Mouse (Mus musculus) brain, adult 2 months (tissue): ENCODE results near the gene BC053393.
A peak's percentile ranks its signal among the peaks of the same experiment; 100 is the strongest.
"Not testable (repeated sequence)": the region's sequence is repeated elsewhere in the genome, so short reads cannot be mapped to it uniquely, and the experiment has no call there.

Experiments
- DNase-seq: peaks from one replicate; pipeline ENCODE4 v3.0.0; 2011; ENCODE audit warnings: low read depth, low spot score

Gene BC053393

DNA sequence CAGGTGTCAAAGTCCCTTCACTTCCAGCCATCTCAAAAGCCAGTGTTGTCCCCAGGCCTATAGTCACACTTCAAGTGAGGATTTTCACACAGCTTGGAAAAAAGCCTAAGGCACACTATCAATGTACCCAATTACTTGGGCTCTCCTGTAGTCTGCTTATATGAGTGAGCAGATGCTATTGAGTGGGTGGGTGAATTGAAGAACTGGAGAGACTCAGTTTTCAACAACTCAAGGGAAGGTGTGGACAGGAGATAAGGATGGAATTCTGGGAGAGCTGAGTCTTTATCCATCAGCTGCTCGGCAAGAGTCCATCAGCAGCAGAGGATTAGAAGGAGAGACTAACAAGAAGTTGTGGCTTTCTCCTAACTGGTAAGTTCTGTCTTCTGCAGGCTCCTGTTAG lies at the start of gene BC053393:
BC053393 (plus strand) TSS at position 210 of the 400 bp plus-strand sequence.
- peak; percentile 71 for DNase-seq

DNA sequence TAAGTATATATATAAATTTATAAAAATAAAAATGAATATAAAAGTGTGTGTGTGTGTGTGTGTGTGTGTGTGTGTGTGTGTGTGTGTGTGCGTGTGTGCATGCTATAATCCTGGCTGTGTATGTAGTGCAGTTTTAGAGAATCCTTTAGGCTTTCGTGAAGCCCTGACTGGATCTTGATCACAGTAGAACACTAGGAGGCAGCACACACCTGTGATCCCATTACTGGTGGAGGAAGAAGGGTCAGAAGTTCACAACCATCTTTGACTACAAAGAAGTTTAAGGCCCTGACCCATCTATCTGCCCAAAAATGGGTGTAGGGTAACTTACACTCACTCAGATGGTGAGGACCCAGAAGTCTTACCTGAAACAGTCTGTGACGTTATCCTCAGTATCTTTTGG lies 48.6 kb upstream of the BC053393 start:
- no peak for DNase-seq

DNA sequence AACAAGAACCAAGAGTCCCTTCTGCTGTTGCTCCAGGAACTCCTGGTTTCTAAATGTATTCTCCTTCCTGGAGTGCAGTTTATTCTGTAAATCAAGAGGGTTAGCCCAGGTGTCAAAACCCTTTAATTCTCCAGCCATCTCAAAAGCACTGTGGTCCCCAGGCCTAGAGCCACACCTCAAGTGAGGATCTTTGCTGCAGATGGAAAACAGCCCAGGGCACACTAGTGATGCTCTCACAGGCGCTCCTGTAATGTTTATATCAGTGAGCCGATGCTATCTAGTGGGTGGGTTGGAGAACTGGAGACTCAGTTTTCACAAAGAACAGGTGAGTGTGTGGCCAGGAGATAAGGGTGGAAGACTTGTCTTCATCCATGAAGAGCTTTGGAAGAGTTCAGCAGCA lies 47.4 kb upstream of the BC053393 start, which contains the start of gene Gm12169:
Gm12169 (plus strand) TSS at position 301 of the 400 bp plus-strand sequence.
- no peak for DNase-seq

DNA sequence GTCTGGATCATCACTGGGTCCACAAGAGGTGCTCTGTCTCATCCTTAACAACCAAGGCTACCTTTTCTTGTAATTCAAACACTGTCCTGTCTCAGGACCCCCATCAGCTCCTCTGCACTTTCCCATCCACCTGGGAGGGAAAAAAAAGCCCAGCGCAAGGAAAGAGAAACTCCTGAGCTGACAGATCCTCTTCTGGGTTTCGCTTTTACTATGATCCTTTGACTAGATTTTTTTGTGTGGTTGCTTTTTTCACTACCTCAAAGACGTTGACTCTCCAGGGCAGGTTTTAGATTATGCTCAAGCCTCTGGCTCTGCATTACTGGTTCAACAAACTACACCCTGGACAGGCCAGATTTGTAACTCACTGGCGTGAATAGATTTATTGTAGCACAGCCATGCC lies 41.2 kb upstream of the BC053393 start:
- no peak for DNase-seq

DNA sequence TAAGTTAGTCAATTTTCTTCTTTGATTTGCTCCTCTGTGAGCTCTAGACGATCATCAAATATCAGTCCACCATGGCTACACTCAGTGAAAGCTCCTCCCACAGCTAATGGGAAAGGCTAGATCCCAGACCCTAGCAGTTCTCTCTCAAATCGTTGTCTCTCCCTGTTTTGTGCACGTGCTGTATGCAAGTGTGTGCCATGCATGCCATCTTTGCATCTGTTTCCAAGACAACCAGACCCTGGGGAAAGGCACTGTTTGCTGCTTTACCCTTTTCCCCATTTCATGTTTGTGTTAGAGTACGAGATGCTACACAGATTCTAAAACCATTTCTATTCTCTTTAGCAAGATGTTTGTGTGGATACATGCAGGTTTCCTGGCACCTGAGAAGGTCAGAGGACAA lies 34.4 kb upstream of the BC053393 start:
- no peak for DNase-seq

DNA sequence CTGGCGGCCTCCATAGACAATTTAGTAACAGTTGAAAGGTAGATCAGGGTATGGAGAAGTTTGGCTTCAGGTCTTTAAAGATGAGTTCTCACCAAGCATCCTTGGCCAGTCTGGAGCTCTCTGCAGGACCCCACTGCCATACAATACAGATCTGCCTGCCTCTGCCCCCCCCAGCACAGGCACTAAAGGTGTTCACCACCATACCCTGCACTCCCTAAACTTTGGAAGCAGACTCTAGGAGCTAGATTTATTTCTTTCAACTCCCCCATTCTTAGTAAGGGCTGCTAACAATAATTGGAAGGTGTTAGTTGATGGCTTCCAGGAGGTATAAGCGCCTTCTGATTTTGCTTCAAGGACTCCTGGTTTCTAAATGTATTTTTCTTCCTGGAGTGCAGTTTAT lies 27.8 kb upstream of the BC053393 start:
- no peak for DNase-seq

DNA sequence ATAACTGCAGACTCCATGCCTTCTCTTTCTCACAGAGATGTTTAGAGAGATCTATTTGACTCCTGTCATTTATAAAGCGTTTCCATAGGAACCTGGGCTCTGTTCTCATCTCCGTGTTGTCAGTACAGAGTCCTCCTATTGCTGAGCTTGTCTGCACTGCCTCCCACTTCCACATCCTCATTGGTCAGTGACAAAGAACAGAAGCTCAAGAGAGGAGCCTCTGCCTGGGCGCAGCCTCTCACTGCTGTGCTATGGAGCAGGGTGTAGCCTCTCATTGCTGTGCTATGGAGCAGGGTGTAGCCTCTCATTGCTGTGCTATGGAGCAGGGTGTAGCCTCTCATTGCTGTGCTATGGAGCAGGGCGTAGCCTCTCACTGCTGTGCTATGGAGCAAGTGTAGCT lies 21.6 kb upstream of the BC053393 start:
- DNase-seq, result no peak

DNA sequence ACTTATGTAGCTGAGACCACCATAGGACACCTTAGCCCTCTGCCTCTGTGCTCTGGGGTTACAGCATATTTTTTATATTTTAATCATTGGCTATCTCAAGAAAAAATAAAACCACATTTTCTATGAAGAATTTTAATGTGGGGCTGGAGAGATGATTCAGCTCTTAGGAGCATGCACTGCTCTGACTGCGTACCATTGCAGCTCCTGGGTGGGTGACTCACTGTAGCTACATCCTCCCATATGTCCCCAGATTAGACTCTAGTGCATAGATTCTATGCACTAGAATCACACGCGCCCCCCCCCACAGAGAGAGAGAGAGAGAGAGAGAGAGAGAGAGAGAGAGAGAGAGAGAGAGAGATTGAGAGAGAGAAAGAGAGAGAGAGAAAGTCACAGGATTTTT lies 18.6 kb upstream of the BC053393 start:
- DNase-seq, result peak; percentile 76

DNA sequence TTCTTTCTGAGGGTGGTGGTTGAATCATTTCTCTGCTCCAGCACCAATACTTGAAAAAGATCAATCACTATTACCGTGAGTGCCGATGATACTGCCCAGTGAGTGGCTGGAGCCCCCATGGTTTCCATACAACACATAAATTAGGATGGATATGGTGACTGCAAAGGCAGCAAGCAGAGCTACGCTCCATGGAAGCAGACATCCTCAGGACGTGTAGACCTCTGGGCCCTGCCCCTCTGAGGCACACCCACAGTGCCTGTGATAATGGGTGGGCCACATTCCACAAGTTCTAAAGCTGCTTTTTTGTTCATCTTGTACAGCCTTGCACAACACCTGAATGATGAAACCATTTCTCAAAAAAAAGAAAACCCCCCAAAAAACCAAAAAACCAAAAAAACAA lies 10.2 kb upstream of the BC053393 start:
- no peak for DNase-seq

DNA sequence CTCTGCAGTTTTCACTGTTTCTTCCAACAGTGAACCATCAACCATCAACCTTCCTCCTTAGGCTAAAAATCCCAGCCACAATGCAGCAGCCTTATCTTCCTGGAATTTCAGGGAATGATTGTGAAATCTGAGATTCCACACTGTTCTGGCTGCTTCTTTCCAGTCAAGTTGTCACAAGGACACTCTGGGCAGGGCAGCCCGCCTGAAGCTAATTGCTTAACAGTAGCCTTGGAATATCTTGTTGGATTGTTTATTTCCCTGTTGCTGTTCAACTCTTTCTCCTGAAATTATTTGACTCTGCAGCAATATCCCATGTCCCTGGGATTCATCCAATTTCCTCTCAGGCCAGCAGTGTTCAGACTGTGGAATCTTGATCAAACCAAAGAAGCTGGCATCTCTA lies 6.7 kb upstream of the BC053393 start:
- DNase-seq, result no peak

DNA sequence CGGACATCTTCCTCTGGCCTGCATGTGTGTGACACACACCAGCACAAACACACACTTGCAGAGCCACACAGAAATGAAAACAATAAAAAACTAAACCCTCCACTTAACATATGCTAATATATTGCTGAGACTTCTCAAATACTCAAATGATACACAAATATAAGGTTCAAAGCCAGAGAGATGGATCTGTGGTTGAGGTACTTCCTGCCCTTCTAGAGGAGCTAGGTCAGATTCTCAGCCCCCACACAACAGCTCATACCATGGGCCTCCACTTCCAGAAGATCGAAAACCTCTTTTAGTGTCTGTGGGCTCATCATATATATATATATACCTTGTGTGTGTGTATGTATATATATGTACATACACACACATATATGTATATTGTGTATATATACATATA lies 5.4 kb upstream of the BC053393 start:
- DNase-seq, result no peak

DNA sequence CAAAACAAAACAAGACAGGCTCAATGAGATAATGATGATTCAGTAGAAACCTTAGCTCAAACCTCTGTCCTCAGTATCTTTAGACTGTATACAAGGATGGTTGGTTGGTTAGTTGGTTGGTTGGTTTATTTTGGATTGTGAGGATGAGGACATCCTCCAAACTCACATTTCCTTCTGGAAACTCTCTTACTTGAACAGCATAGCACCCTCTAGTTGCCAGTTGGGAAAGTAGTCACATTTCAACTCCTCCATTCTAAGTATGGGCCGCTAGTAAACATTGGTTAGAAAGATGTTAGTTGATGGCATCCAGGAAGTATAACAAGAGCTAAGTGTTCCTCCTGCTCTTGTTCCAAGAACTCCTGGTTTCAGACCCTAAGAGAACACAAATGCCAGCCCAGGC lies 2.2 kb upstream of the BC053393 start:
- peak; percentile 20 for DNase-seq

DNA sequence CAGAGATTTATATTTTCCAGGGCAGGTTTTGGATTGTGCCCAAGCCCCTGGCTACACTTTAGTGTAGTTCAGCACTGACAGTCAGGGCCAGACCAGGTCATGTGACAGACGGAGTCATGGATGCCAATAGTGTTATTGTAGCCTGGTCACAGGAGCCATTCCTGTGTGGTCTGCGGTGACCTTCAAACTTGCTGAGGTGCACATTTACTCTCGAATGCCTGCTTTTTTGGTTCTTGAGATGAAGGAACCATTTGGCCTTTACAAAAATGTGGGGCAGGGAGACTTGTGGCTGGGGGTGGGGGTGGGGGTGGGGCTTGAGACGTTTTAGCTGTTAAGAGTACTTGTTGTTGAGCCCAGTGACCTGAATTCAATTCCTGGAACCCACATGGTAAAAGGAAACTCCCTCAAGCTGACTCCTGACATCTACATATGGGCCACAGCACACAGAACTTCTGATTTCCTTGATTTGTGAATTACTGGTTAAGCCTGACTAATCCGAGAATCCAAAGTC lies 7.5 kb downstream of the BC053393 start:
- no peak for DNase-seq

DNA sequence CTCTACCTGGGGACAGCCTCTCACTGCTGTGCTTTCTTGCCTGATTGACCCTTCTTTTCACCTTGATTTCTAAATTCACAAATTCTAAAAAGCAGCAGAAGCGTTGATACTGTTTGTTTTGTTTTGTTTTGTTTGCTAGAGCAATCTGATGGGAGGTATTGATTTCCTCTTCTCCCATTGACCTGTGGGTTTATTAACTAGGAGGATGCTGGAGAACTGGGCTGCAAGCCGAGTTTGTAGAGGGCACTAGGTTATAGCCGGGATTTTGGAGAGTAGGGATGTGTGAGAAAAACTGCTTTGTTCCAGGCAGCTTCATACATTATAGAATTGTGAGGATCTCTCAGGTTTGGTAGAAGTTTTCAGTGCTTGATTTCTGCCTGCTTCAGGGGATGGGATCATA lies 9.1 kb downstream of the BC053393 start:
- no peak for DNase-seq

DNA sequence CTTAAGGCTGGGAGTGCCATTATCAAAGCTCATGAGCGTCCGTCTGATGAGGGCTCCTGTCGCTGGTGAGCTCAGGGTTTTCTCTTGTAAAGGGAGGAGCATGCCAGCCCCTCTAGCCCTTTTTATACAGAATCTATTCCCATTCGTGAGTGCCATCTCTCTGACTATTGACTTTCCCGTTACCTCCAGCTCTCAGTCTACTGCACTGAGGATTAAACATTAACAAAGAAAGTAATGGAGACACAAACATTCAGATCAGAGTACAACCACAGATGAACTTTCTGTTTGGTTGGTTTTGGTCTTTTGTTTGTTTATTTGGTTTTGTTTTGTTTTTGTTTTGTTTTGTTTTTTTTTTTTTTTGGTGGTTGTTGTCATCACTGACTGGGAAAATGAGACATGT lies 11.4 kb downstream of the BC053393 start:
- DNase-seq, result no peak

DNA sequence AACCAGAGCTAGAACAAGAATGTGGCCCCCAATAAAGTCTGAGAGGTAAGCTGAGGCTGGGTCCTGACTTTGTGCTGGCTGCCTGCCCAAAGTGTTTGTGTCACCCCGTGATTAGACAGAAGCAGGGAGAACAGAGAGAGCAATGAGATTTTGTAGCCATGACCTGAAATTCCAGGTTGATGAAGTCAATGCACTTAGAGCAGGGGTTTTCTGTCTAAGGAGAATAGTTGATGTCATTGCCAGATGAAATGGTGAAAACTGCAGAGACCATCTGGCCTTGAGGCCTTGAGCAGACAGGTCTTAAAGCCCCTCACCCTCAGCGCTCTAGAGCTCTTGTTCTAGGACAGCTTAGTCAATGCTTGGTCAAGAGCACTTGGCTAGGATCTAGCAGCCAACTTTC lies 21.1 kb downstream of the BC053393 start:
- DNase-seq, result no peak

DNA sequence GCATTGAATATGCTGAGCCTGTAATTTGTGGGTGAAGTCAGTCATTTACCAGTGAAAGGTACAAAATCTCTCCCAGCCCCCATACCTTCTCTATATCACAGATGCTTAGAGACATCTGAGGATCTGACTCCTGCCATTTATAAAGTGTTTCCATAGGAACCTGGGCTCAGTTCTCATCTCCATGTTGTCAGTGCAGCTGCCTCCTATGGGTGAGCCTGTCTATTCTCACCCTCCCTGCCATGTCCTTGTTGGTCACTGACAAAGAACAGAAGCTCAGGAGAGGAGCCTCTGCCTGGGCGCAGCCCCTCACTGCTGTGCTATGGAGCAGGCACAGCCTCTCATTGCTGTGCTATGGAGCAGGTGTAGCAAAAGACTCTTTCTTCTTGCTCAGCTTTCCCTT lies 48.6 kb downstream of the BC053393 start:
- no peak for DNase-seq

DNA sequence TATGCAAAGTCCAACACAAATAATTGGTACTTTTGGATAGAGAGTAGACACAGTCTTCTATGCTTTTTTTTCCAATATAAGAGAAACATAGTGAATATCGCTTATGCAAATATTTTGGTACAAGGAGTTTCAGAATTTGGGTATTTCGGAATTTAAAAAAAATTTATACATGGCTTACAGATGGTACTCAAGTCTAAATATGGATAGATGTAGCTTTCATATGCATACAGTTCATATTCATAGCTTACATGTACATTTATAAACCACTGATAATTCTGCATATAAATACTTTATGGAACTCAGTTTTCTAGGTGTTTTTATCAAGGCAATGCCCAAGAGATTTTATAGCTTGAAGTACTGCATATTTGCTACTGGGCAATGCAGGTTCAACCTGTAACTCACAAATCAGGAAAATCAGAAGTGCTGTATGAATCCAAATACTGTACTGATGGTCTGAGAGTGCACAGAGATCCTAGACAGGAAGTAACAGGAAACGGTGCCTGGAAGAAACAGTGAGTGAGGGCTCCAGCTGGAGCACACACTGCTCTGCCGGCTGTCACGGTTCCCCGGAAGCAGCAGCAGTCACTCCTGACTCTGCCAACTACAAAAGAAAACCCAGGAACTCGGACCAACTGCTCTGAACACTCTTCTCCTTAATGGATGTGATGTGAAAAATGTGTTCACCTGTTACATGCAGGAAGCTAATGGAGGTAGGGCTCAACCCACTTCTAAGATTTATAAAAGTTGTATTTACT lies 49.3 kb downstream of the BC053393 start:
- no peak for DNase-seq

DNA sequence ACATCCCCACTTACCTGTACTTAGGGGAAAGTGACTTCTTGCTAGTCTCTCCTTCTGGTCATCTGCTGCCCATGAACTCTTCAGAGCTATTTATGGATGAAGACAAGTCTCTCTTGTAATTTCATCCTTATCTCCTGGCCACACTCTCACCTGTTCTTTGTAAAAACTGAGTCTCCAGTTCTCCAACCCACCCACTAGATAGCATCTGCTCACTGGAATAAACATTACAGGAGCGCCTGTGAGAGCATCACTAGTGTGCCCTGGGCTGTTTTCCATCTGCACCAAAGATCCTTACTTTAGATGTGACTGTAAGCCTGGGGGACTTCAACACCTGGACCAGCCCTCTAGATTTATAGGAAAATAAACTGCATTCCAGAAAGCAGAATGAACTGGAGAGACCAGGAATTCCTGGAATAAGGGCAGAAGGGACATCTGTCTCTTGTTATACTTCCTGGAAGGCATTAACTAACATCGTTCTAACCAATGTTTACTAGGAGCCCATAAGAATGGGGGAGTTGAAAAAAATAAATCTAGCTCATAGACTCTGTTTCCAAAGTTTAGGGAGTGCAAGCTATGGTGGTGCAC lies 58.0 kb downstream of the BC053393 start, which contains the start of gene Dppa1:
Dppa1 (minus strand) TSS at position 51 of the 585 bp plus-strand sequence.
- DNase-seq, result no peak

DNA sequence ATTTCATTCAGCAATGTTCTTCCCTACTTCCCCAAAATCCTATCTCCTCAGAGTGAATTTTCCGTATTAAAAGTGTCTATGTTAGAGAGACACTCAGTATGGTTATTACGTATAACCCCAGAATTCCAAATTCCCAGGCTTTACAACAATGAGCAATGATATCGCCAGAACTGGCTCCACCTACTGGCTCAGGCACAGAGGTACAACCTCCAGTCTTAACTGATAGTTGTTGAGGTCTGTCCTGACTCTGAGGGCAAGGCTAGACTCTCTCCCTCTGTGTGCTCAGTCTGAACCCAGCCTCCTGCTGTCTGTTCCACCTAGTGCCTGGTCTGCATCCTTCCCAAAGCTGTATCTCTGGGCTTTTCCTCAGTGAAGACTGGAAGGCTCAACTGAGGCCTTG lies 60.3 kb downstream of the BC053393 start:
- DNase-seq, result peak; percentile 54

DNA sequence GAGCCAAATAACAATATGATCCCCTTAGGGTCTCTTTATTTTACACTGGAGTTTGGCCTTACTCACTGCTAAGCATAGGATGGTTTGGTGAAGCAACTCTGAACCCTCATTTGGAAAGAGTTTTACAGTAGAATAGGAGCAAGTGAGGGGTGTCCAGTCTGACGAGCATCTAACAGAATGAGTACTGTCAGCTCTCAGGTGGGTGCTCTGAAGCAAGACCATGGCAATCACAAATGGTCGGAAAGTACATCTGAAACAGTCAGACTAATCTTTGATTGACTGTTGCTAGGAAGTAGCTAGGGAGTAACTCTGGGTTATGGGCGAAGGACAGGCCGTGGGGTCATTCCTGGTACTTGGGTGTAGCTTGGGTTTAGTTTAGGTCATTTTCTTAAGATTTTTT lies 64.2 kb downstream of the BC053393 start:
- DNase-seq, result not testable (repeated sequence)

DNA sequence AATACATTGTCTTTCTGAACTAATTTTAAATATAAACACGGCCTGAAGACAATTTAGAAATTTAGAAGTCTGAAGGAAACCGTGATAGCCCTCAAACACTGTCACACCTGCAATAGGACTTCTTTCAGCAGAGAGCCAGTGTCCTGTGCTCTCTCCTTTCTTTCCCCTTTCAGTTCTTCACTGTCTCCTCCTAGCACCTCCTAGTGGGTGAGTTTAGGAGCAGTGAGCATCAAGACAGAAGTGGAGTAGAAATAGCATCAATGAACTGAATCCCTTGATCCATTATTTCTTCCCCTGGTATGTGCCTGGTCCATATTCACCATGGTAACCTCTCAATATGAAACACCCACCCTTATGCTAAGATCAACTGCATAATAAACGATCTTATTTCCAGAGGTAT lies 65.2 kb downstream of the BC053393 start:
- no peak for DNase-seq
